Mouse (Mus musculus) liver, embryonic 11.5 days (tissue): Measurements from ENCODE around the gene Zfp704. TPM values are rescaled to one million over a fixed set of nuclear protein-coding genes. Genes with fewer than 3 reads are reported as not detected.

Source experiments
- ATAC-seq: fragments of 200-750 bp; cut with Nextera tagmentation; replicated peaks from 2 replicates; pipeline ENCODE4 v1.8.0; 2017; ENCODE audit warnings: moderate number of reproducible peaks, mild to moderate bottlenecking, moderate TSS enrichment, moderate library complexity; ENCODE audit not compliant: low FRiP score
- DNase-seq: peaks from one replicate; pipeline ENCODE4 v3.0.0-alpha.2; 2017; ENCODE audit warnings: low spot score
- H3K27ac ChIP-seq: fragments of 300-500 bp; sonication (generic); 2 replicates; pipeline ENCODE4 v1.5.1; 2014; ENCODE audit warnings: mild to moderate bottlenecking, low read depth, low read length, control low read depth
- H3K27me3 ChIP-seq: fragments of 300-500 bp; sonication (generic); replicated peaks from 2 replicates; pipeline ENCODE4 v1.6.1; 2014; ENCODE audit warnings: low read length, mixed read lengths; ENCODE audit not compliant: control insufficient read depth, insufficient read depth
- H3K36me3 ChIP-seq: fragments of 300-500 bp; sonication (generic); 2 replicates; pipeline ENCODE4 v1.6.1; 2014; ENCODE audit warnings: mild to moderate bottlenecking, low read length, moderate library complexity, mixed read lengths; ENCODE audit not compliant: control insufficient read depth, insufficient read depth
- H3K4me1 ChIP-seq: fragments of 300-500 bp; sonication (generic); replicated peaks from 2 replicates; pipeline ENCODE4 v1.6.1; 2014; ENCODE audit warnings: low read length, mixed read lengths; ENCODE audit not compliant: control insufficient read depth, insufficient read depth
- H3K4me2 ChIP-seq: fragments of 300-500 bp; sonication (generic); 2 replicates; pipeline ENCODE4 v1.6.1; 2014; ENCODE audit warnings: mild to moderate bottlenecking, control low read depth, moderate library complexity
- H3K4me3 ChIP-seq: fragments of 300-500 bp; sonication (generic); 2 replicates; pipeline ENCODE4 v1.5.1; 2014; ENCODE audit warnings: low read depth, low read length, control low read depth
- H3K9ac ChIP-seq: fragments of 300-500 bp; sonication (generic); 2 replicates; pipeline ENCODE4 v1.6.1; 2014; ENCODE audit warnings: low read depth, low read length, control low read depth
- H3K9me3 ChIP-seq: fragments of 300-500 bp; sonication (generic); 2 replicates; pipeline ENCODE4 v1.6.1; 2016; ENCODE audit warnings: low read length, inconsistent platforms, mixed read lengths; ENCODE audit not compliant: control insufficient read depth
- WGBS: fragments of 180-500 bp; shearing (Covaris S2); extraction: QIAGEN DNeasy Blood & Tissue Kit; methylation state at CpG from one replicate; pipeline ENCODE4 v1.1.7; 2014; 5-methylcytosine and 5-hydroxymethylcytosine counted together
- polyA plus RNA-seq: library from polyadenylated mRNA; unstranded; fragments of >200 nt; fragmentation: Nextera tagmentation; extraction: Ambion mirVana; gene quantifications from 2 replicates; pipeline ENCODE4 v1.2.1, GENCODE M21; 2014

Zfp704 gene
- polyA plus RNA-seq, 1 experiment from 2014 or later, result 4.7 TPM

GRCm38 (mm10) chr3:9587304-9587703 lies 22.6 kb downstream of the Zfp704 start:
- H3K9me3 ChIP-seq, result no peaks in the 10 kb centered on the region
- no peak for DNase-seq
- H3K4me3 ChIP-seq, result no peak overlapping the region
- WGBS, result 92% methylated on average over 7 of the region's 7 CpGs
- no peak overlapping the region for H3K9ac ChIP-seq
- H3K4me1 ChIP-seq, result peaks cover 19% of the 10 kb centered on the region
- no peak overlapping the region for H3K27ac ChIP-seq
- ATAC-seq, result no peak
- H3K4me2 ChIP-seq, result no peak overlapping the region
- no peaks in the 10 kb centered on the region for H3K27me3 ChIP-seq
- H3K36me3 ChIP-seq, result no peaks in the 10 kb centered on the region

GRCm38 (mm10) chr3:9583516-9583915 lies 26.4 kb downstream of the Zfp704 start:
- H3K9ac ChIP-seq, result no peak overlapping the region
- no peaks in the 10 kb centered on the region for H3K27me3 ChIP-seq
- H3K36me3 ChIP-seq, result no peaks in the 10 kb centered on the region
- WGBS, result 50% methylated on average over 2 of the region's 2 CpGs
- H3K4me2 ChIP-seq, result peak overlapping the region; percentile 31; the same call in 1 of the 2 replicates
- peaks cover 35% of the 10 kb centered on the region for H3K4me1 ChIP-seq
- peak overlapping the region; percentile 62; the same call in 1 of the 2 replicates for H3K27ac ChIP-seq
- ATAC-seq (peak; percentile 75), DNase-seq (no peak)
- H3K4me3 ChIP-seq, result no peak overlapping the region
- no peaks in the 10 kb centered on the region for H3K9me3 ChIP-seq

- ATAC-seq (peak; percentile 93), DNase-seq (peak; percentile 43)
- 59% methylated on average over 14 of the region's 14 CpGs for WGBS
- Histone ChIP-seq H3K9ac (no peak overlapping the region), H3K4me1 (peaks cover 35% of the 10 kb centered on the region), H3K27ac (peak overlapping the region; percentile 84), H3K4me3 (no peak overlapping the region), H3K9me3 (no peaks in the 10 kb centered on the region), H3K4me2 (peak overlapping the region; percentile 49), H3K27me3 (no peaks in the 10 kb centered on the region), H3K36me3 (no peaks in the 10 kb centered on the region)
These were observed 28.7 kb downstream of the Zfp704 start for GRCm38 (mm10) chr3:9580952-9581798.

GRCm38 (mm10) chr3:9580102-9580501 lies 29.8 kb downstream of the Zfp704 start:
- no peak for DNase-seq
- no peak overlapping the region for H3K4me3 ChIP-seq
- H3K9ac ChIP-seq, result no peak overlapping the region
- no peaks in the 10 kb centered on the region for H3K27me3 ChIP-seq
- H3K27ac ChIP-seq, result no peak overlapping the region
- peaks cover 37% of the 10 kb centered on the region for H3K4me1 ChIP-seq
- H3K36me3 ChIP-seq, result no peaks in the 10 kb centered on the region
- no peak overlapping the region for H3K4me2 ChIP-seq
- WGBS, result 78% methylated on average over 3 of the region's 3 CpGs
- ATAC-seq, result no peak
- no peaks in the 10 kb centered on the region for H3K9me3 ChIP-seq

- no peak overlapping the region for H3K27ac ChIP-seq
- DNase-seq, result no peak
These were observed 30.7 kb downstream of the Zfp704 start for GRCm38 (mm10) chr3:9579028-9579643.

GRCm38 (mm10) chr3:9576872-9577271 lies 33.0 kb downstream of the Zfp704 start:
- ATAC-seq, result no peak
- no peak for DNase-seq
- Histone ChIP-seq H3K4me1 (peaks cover 37% of the 10 kb centered on the region), H3K27me3 (no peaks in the 10 kb centered on the region), H3K27ac (no peak overlapping the region), H3K36me3 (no peaks in the 10 kb centered on the region), H3K4me2 (no peak overlapping the region), H3K9ac (no peak overlapping the region), H3K4me3 (no peak overlapping the region), H3K9me3 (no peaks in the 10 kb centered on the region)
- WGBS, result 86% methylated on average over 4 of the region's 4 CpGs

More at GRCm38 (mm10) chr3:9579028-9579643, 30.7 kb downstream of the Zfp704 start:
- Histone ChIP-seq H3K36me3 (no peaks in the 10 kb centered on the region), H3K4me2 (no peak overlapping the region), H3K4me3 (no peak overlapping the region), H3K9ac (no peak overlapping the region), H3K27me3 (no peaks in the 10 kb centered on the region), H3K9me3 (no peaks in the 10 kb centered on the region), H3K4me1 (peaks cover 43% of the 10 kb centered on the region)
- ATAC-seq, result no peak
- WGBS, result 72% methylated on average over 4 of the region's 4 CpGs

- WGBS, result 54% methylated on average over 8 of the region's 8 CpGs
- H3K9me3 ChIP-seq, result no peaks in the 10 kb centered on the region
- peaks cover 28% of the 10 kb centered on the region for H3K4me1 ChIP-seq
- H3K27me3 ChIP-seq, result no peaks in the 10 kb centered on the region
- H3K4me3 ChIP-seq, result no peak overlapping the region
- no peaks in the 10 kb centered on the region for H3K36me3 ChIP-seq
- peak overlapping the region; percentile 12 for H3K4me2 ChIP-seq
- no peak overlapping the region for H3K27ac ChIP-seq
- H3K9ac ChIP-seq, result no peak overlapping the region; the same call in 1 of the 2 replicates
- peak; percentile 33; the same call in 1 of the 2 replicates for ATAC-seq
- DNase-seq, result no peak
These were observed 35.6 kb downstream of the Zfp704 start for GRCm38 (mm10) chr3:9574305-9574704.

GRCm38 (mm10) chr3:9573581-9573980 lies 36.3 kb downstream of the Zfp704 start:
- H3K27me3 ChIP-seq, result no peaks in the 10 kb centered on the region
- WGBS, result 39% methylated on average over 6 of the region's 6 CpGs
- no peak overlapping the region for H3K9ac ChIP-seq
- no peak overlapping the region for H3K4me2 ChIP-seq
- peak; percentile 41; the same call in 1 of the 2 replicates for ATAC-seq
- H3K36me3 ChIP-seq, result no peaks in the 10 kb centered on the region
- no peak overlapping the region for H3K27ac ChIP-seq
- peaks cover 26% of the 10 kb centered on the region for H3K4me1 ChIP-seq
- H3K4me3 ChIP-seq, result no peak overlapping the region
- H3K9me3 ChIP-seq, result no peaks in the 10 kb centered on the region
- DNase-seq, result no peak
